Mouse (Mus musculus): ENCODE data around the gene Rasgef1b. TPM values are rescaled to one million over a fixed set of nuclear protein-coding genes. Genes with fewer than 3 reads are reported as not detected.

Rasgef1b gene
- polyA plus RNA-seq, 1 experiment from 2014 or later, result 65.7 TPM

DNA sequence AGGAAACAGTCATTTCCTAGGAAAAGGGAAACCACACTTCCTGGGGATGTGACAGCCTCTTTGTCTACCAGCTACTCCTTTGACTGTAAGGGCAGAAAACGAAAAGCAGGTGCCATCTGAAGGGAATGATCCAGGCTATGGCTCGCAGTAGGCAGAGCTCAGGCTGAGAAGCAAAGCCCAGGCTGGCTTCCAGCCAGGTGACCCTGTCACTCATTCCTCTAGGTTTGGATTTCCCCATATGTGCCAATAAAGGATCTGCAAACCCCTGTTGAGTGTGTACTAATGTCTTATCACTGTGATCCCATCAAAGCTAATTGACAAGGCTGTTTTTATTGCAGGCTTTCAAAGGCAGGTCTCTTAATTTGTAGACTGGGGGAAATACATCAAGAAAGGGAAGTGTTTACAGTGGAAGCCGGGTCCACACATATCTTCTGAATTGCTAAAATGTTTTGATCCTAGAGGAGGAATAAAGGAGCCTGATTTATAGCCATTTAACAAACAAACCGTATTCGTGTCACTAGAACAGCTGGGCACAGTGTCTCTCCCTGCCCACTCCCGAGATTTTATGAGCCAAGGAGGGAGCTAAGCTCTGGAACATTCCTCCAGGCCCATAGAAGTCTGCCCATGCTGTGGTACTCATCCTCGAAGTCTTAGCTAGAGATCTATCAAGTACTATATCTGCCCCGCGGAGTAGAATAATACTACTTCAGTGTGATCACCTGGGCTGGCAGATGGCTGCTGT is 449.7 kb downstream of the Rasgef1b start:
- Histone ChIP-seq H3K27ac (no peak overlapping the region), H3K9me3 (no peaks in the 10 kb centered on the region), H3K4me1 (peaks cover 5% of the 10 kb centered on the region), H3K9ac (no peak overlapping the region), H3K36me3 (replicated peaks) (no peaks in the 10 kb centered on the region), H3K4me2 (no peak overlapping the region), H3K27me3 (replicated peaks) (no peaks in the 10 kb centered on the region), H3K4me3 (no peak overlapping the region)
- ATAC-seq (replicated peaks), result no peak
- 67% methylated on average over 9 of the region's 9 CpGs for WGBS

DNA sequence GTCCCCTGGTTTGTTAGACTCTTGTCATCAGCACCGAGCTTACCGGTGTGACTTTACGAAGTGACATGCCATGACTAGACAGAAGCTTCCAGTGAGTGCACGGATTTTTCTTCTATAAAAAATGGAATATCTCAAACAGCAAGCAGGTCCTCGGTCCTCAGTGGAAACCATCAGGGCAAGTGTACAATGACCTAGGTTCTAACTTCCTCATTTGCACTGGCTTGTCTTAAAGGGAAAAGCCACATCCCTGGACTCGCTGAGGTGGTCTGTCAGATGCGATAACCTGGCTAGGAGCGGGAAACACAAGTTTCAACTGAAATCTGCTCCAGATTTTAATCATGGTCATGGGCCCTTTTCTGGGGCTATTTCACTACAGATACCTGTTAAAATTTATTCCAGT is 450.5 kb downstream of the Rasgef1b start:
- Histone ChIP-seq H3K36me3 (replicated peaks) (no peaks in the 10 kb centered on the region), H3K27me3 (replicated peaks) (no peaks in the 10 kb centered on the region), H3K9ac (no peak overlapping the region), H3K9me3 (no peaks in the 10 kb centered on the region), H3K4me1 (peaks cover 13% of the 10 kb centered on the region), H3K27ac (no peak overlapping the region), H3K4me3 (no peak overlapping the region), H3K4me2 (no peak overlapping the region)
- no peak for ATAC-seq (replicated peaks)
- WGBS, result 93% methylated on average over 8 of the region's 8 CpGs

DNA sequence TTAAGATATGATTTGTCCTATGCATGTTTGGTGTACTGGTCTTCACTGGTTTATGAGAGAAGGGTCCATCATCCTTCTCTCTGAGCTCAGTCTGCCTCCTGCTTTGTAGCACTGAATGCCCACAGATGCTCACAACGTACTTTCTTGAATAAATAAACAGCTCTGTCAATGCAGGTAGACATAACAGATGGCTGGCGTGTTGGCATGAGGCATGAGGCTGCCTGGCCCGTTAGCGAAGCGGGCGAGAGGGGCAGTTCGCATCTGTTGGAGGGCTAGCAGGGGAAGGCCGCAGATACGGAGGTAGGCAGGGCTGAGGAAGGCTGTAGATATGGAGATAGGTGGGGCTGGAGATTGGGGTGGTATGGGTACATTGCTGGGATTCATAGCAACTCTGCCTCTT is 451.3 kb downstream of the Rasgef1b start:
- H3K9me3 ChIP-seq, result no peaks in the 10 kb centered on the region
- no peak overlapping the region for H3K4me3 ChIP-seq
- H3K4me2 ChIP-seq, result no peak overlapping the region
- no peaks in the 10 kb centered on the region for H3K36me3 ChIP-seq (replicated peaks)
- ATAC-seq (replicated peaks), result no peak
- H3K9ac ChIP-seq, result no peak overlapping the region
- 77% methylated on average over 9 of the region's 9 CpGs for WGBS
- H3K27me3 ChIP-seq (replicated peaks), result no peaks in the 10 kb centered on the region
- peaks cover 15% of the 10 kb centered on the region for H3K4me1 ChIP-seq
- no peak overlapping the region for H3K27ac ChIP-seq

DNA sequence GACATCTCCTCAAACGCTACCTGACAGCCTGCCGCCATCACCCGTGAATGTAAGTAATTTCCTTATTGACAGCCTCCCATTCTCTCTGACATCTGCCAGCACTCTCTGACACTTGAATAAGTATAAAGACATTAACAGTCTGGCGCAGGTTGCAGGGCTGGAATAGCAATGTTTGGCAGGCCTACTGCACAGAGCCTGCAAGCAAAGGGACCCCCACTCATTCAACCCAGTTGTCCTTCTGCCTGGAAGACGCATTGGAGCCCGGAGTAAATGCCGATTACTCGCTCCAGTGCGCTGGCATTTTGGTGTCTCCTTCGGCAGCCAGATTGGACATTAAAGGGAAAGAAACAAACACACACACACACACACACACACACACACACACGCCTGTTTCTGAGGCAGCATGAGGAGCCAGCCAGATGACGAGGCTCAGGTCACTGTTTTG is 454.7 kb downstream of the Rasgef1b start:
- Histone ChIP-seq H3K27ac (peak overlapping the region; percentile 67), H3K4me1 (peaks cover 15% of the 10 kb centered on the region), H3K4me3 (no peak overlapping the region), H3K4me2 (peak overlapping the region; percentile 14), H3K36me3 (replicated peaks) (no peaks in the 10 kb centered on the region), H3K9me3 (no peaks in the 10 kb centered on the region), H3K27me3 (replicated peaks) (no peaks in the 10 kb centered on the region), H3K9ac (peak overlapping the region; percentile 11; the same call in 1 of the 2 replicates)
- ATAC-seq (replicated peaks), result peak; percentile 92
- 7% methylated on average over 12 of the region's 12 CpGs for WGBS

DNA sequence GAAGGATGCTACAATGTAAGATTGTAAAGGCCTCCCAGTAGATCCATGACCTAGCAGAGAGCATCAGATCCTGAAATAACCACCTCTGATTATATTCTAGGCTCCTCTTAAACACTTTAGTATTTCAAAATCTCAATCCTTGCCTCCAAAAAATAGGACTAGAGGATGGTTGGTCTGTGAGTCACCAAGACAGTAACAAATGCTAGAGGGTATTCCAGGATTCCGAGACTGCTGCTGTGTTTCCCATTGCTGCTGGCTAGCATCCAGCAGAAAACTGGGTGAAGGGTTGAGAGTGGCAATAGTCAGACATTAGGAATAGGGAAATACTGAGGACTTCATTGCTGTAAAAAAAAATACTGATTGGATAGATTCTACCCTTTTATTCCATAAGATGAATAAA is 457.3 kb downstream of the Rasgef1b start:
- H3K27me3 ChIP-seq (replicated peaks), result no peaks in the 10 kb centered on the region
- no peak overlapping the region for H3K4me2 ChIP-seq
- H3K4me3 ChIP-seq, result no peak overlapping the region
- no peak overlapping the region for H3K9ac ChIP-seq
- H3K9me3 ChIP-seq, result no peaks in the 10 kb centered on the region
- H3K4me1 ChIP-seq, result peaks cover 15% of the 10 kb centered on the region
- H3K36me3 ChIP-seq (replicated peaks), result no peaks in the 10 kb centered on the region
- 88% methylated on average over 1 of the region's 1 CpGs for WGBS
- ATAC-seq (replicated peaks), result no peak
- no peak overlapping the region for H3K27ac ChIP-seq

DNA sequence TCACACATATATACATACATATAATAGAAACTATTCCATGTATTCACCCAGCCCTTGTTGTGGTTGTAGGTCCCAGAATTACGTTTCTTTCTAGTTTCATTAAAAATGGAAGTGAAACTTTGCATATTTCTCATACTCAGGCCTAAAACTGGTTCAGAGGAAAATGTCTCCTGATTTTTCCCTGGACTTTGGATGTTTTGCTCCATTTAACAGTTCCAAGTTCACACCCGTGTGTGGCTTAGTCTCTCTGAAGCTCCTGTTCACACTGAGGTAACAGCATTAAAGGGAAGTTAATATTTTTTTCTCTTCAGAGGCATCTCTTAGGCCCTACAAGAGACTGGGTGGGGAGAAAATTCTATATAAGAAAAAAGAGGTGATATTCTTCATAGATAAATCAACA is 459.7 kb downstream of the Rasgef1b start:
- Histone ChIP-seq H3K4me2 (no peak overlapping the region), H3K9ac (no peak overlapping the region), H3K27ac (no peak overlapping the region), H3K36me3 (replicated peaks) (no peaks in the 10 kb centered on the region), H3K4me1 (peaks cover 9% of the 10 kb centered on the region), H3K9me3 (no peaks in the 10 kb centered on the region), H3K27me3 (replicated peaks) (no peaks in the 10 kb centered on the region), H3K4me3 (no peak overlapping the region)
- no peak for ATAC-seq (replicated peaks)
- WGBS, result 90% methylated on average over 2 of the region's 2 CpGs

DNA sequence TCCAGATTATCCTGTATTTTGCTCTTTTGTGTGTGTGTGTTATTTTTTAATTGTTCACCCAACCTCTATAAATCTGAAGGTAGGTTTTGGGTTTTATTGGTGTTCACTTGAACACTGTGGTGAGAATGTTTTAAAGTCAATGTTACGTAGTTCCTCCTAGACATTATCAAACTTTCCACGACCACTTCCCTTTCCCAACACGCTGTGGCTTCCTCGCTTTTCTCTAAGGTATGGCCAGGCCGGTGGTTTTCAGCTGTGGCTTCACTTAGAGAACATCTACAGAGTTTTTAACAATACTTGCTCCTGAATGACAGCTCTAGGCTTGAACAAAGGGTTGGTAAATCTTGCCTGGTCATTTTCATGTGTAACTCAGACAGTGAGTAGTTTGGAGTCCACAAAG is 461.5 kb downstream of the Rasgef1b start:
- no peaks in the 10 kb centered on the region for H3K36me3 ChIP-seq (replicated peaks)
- H3K9me3 ChIP-seq, result no peaks in the 10 kb centered on the region
- H3K4me3 ChIP-seq, result no peak overlapping the region
- H3K4me1 ChIP-seq, result no peaks in the 10 kb centered on the region
- no peaks in the 10 kb centered on the region for H3K27me3 ChIP-seq (replicated peaks)
- ATAC-seq (replicated peaks), result no peak
- 92% methylated on average over 5 of the region's 5 CpGs for WGBS
- no peak overlapping the region for H3K4me2 ChIP-seq
- no peak overlapping the region for H3K9ac ChIP-seq
- no peak overlapping the region for H3K27ac ChIP-seq

DNA sequence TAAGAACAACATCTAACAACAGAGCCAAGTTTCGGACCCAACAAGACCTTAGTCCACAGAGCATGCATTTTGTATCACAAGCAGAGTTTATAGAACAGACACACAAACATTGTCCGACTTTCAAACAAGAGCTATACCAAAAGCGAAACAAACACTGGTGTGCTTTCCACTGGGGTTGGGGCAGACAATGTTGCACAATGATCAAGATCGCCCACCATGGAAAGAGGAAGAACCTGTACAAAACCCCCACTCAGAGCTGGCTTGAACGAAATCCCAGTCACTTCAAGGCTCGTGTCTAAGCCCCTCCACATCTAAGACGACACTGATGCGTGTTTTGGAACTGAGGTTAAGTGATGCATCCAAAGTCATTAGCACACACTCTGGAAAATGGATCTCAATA is 462.6 kb downstream of the Rasgef1b start:
- no peaks in the 10 kb centered on the region for H3K9me3 ChIP-seq
- H3K4me1 ChIP-seq, result no peaks in the 10 kb centered on the region
- H3K4me3 ChIP-seq, result no peak overlapping the region
- no peaks in the 10 kb centered on the region for H3K27me3 ChIP-seq (replicated peaks)
- H3K4me2 ChIP-seq, result no peak overlapping the region
- no peak overlapping the region for H3K9ac ChIP-seq
- ATAC-seq (replicated peaks), result no peak
- 90% methylated on average over 8 of the region's 8 CpGs for WGBS
- no peaks in the 10 kb centered on the region for H3K36me3 ChIP-seq (replicated peaks)
- no peak overlapping the region for H3K27ac ChIP-seq

DNA sequence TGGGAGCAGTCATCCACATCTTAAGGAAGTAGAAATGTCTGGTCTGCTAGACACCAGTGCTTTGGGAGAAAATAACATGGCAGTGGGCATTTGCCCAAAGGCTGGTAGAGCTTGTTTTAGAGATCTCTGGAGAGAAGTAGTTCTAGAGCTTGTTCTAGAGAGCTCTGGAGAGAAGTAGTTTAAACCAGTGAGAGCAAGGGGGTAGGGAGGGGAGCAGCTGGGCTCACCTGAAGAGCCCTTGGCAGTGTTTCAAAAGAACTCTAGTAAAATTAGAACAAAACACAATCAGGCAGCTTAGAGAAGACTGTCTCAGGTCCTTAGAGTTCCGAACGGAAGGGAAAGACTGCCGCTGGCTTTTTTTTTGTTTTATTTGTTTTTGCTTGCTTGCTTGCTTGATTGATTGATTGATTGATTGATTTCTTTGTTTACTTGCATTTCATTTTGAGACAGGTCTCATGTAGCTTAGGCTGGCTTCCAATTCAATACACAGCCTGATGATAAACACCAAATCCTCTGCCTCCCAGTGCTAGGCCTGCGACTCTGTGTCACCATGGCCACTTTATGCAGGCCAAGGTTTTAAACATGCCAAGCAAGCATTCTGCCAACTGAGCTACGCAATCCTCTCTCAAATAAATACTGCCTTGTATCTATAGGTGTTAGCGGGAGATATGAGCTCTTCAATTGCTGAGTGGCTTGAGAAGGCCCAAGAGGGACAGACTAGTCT is 466.5 kb downstream of the Rasgef1b start:
- no peaks in the 10 kb centered on the region for H3K27me3 ChIP-seq (replicated peaks)
- H3K27ac ChIP-seq, result no peak overlapping the region
- no peak overlapping the region for H3K9ac ChIP-seq
- H3K9me3 ChIP-seq, result no peaks in the 10 kb centered on the region
- H3K4me3 ChIP-seq, result no peak overlapping the region
- ATAC-seq (replicated peaks), result no peak
- WGBS, result 77% methylated on average over 6 of the region's 6 CpGs
- H3K4me1 ChIP-seq, result no peaks in the 10 kb centered on the region
- H3K4me2 ChIP-seq, result no peak overlapping the region
- H3K36me3 ChIP-seq (replicated peaks), result no peaks in the 10 kb centered on the region

DNA sequence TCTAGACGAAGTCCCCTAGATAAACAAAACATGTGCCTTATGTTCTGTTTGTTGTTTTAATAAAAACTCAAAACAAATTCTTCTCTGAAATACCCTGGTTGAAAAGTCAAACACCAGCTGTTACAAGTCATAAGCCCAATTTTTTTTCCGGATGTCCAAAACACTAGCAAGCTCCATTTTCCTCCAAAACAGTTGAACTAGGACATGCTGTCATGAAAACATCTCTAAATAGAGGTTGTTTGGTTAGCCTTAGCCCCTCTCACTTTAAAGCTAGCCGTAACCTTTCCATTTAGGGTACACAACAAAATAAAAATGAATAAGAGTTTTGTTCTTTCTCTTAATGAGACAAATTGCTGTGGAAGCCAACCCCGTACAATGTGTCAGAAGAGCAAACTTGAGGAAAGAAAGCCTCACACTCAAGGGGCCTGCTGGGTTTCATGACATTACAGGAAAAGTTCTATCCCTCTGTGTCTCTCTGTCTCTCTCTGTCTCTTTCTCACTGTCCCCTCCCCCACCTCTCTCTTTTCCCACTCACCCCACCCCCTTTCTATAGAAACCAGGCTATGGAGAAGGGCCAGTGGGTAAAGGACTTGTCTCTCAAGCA is 467.6 kb downstream of the Rasgef1b start:
- 85% methylated on average over 4 of the region's 4 CpGs for WGBS
- H3K4me2 ChIP-seq, result no peak overlapping the region
- ATAC-seq (replicated peaks), result no peak
- no peak overlapping the region for H3K4me3 ChIP-seq
- no peaks in the 10 kb centered on the region for H3K9me3 ChIP-seq
- no peak overlapping the region for H3K9ac ChIP-seq
- no peak overlapping the region for H3K27ac ChIP-seq
- no peaks in the 10 kb centered on the region for H3K27me3 ChIP-seq (replicated peaks)
- H3K36me3 ChIP-seq (replicated peaks), result no peaks in the 10 kb centered on the region
- H3K4me1 ChIP-seq, result no peaks in the 10 kb centered on the region

DNA sequence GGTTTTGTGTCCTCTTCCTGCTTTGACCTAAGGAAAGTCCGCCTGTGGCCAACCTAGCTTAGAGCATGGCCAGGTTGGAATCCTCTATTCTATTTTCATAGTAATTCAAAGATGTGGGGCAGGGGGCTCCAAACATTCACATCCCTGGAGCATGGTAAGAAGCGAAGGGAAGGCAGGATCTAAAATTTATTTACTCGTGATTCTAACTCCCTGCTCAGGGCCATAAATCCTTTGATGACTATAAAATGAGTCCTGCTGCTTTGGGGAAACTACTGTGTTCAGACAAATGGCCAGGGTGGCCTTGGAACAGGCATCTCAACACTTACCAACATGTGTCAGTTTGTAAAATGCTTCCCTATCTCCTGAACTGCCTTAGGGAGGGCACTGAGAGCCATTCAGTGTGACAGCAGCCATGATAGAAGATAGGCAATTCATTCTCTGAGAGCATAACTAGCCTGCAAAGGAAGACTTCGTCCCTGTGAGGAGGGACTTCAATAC is 470.8 kb downstream of the Rasgef1b start:
- no peak overlapping the region for H3K27ac ChIP-seq
- WGBS, result 82% methylated on average over 4 of the region's 4 CpGs
- peaks cover 3% of the 10 kb centered on the region; the same call in 1 of the 2 replicates for H3K4me1 ChIP-seq
- H3K36me3 ChIP-seq (replicated peaks), result no peaks in the 10 kb centered on the region
- no peak overlapping the region for H3K4me3 ChIP-seq
- no peaks in the 10 kb centered on the region for H3K9me3 ChIP-seq
- H3K27me3 ChIP-seq (replicated peaks), result 0 out of 2 replicates have a peak, but pooled peaks cover 3% of the 10 kb centered on the region
- H3K4me2 ChIP-seq, result no peak overlapping the region
- H3K9ac ChIP-seq, result no peak overlapping the region
- ATAC-seq (replicated peaks), result no peak
